Mouse (Mus musculus): Measurements from ENCODE around the gene Soat2. TPM values are rescaled to one million over a fixed set of nuclear protein-coding genes. Genes with fewer than 3 reads are reported as not detected.

Gene Soat2
- polyA plus RNA-seq, 1 experiment = not detected

GRCm38 (mm10) chr15:102188883-102189282, 38.6 kb downstream of the Soat2 start:
- 70% methylated on average over 6 of the region's 6 CpGs for WGBS
- no peak overlapping the region for H3K4me3 ChIP-seq (ENCODE audit: insufficient read depth, low read depth, low read length)

GRCm38 (mm10) chr15:102191699-102192098, 41.4 kb downstream of the Soat2 start:
- no peak overlapping the region for H3K4me3 ChIP-seq (ENCODE audit: insufficient read depth, low read depth, low read length)
- H3K4me1 ChIP-seq (ENCODE audit: control insufficient read depth, insufficient read depth, low read length) = no peaks in the 10 kb centered on the region
- TF ChIP-seq POLR2A (IDR thresholded peaks at IDR 0.05; ENCODE audit: insufficient read depth, low read depth, low read length) (no peak), CTCF (IDR thresholded peaks at IDR 0.05; ENCODE audit: insufficient read depth, low read depth, low read length) (no peak)
- 77% methylated on average over 7 of the region's 7 CpGs for WGBS
- H3K27ac ChIP-seq (ENCODE audit: insufficient read depth, low read depth, low read length) = no peak overlapping the region

More at GRCm38 (mm10) chr15:102188883-102189282, 38.6 kb downstream of the Soat2 start:
- TF ChIP-seq CTCF (IDR thresholded peaks at IDR 0.05; ENCODE audit: insufficient read depth, low read depth, low read length) = no peak
- no peak for TF ChIP-seq POLR2A (IDR thresholded peaks at IDR 0.05; ENCODE audit: insufficient read depth, low read depth, low read length)
- Histone ChIP-seq H3K27ac (ENCODE audit: insufficient read depth, low read depth, low read length) (no peak overlapping the region), H3K4me1 (ENCODE audit: control insufficient read depth, insufficient read depth, low read length) (no peaks in the 10 kb centered on the region)

- Histone ChIP-seq H3K27ac (ENCODE audit: insufficient read depth, low read depth, low read length) (no peak overlapping the region), H3K4me1 (ENCODE audit: control insufficient read depth, insufficient read depth, low read length) (no peaks in the 10 kb centered on the region), H3K4me3 (ENCODE audit: insufficient read depth, low read depth, low read length) (no peak overlapping the region)
- TF ChIP-seq CTCF (IDR thresholded peaks at IDR 0.05; ENCODE audit: insufficient read depth, low read depth, low read length) (no peak), POLR2A (IDR thresholded peaks at IDR 0.05; ENCODE audit: insufficient read depth, low read depth, low read length) (no peak)
- WGBS = 83% methylated on average over 7 of the region's 7 CpGs
These were observed 42.0 kb downstream of the Soat2 start for GRCm38 (mm10) chr15:102192271-102192812.

GRCm38 (mm10) chr15:102192820-102193386, 42.6 kb downstream of the Soat2 start:
- WGBS = 84% methylated on average over 5 of the region's 5 CpGs
- no peak overlapping the region for H3K27ac ChIP-seq (ENCODE audit: insufficient read depth, low read depth, low read length)
- H3K4me1 ChIP-seq (ENCODE audit: control insufficient read depth, insufficient read depth, low read length) = no peaks in the 10 kb centered on the region
- H3K4me3 ChIP-seq (ENCODE audit: insufficient read depth, low read depth, low read length) = no peak overlapping the region
- TF ChIP-seq POLR2A (IDR thresholded peaks at IDR 0.05; ENCODE audit: insufficient read depth, low read depth, low read length) (no peak), CTCF (IDR thresholded peaks at IDR 0.05; ENCODE audit: insufficient read depth, low read depth, low read length) (no peak)

GRCm38 (mm10) chr15:102193652-102194051, 43.3 kb downstream of the Soat2 start:
- no peak overlapping the region for H3K4me3 ChIP-seq (ENCODE audit: insufficient read depth, low read depth, low read length)
- H3K27ac ChIP-seq (ENCODE audit: insufficient read depth, low read depth, low read length) = no peak overlapping the region
- TF ChIP-seq POLR2A (IDR thresholded peaks at IDR 0.05; ENCODE audit: insufficient read depth, low read depth, low read length) (no peak), CTCF (IDR thresholded peaks at IDR 0.05; ENCODE audit: insufficient read depth, low read depth, low read length) (no peak)
- H3K4me1 ChIP-seq (ENCODE audit: control insufficient read depth, insufficient read depth, low read length) = no peaks in the 10 kb centered on the region
- WGBS = 86% methylated on average over 4 of the region's 4 CpGs

DNA sequence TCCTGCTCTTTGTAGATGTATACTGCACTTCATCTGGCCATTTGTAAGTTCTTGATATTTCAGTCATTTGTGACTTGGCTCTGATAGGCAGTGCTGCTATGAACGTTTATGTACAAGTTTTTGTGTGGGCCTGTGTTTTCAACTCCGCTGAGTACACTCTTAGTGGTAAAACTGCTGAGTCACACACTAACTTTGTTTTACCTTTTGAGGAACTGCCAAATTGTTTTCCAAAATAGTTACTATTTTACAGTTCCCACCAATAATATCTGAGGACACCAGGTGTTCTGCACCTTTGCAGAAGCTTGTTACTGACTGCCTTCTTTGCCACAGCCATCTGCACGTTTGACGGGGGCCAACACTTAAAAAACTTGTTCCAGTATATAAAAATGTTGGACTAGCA, 44.1 kb downstream of the Soat2 start:
- Histone ChIP-seq H3K4me3 (ENCODE audit: insufficient read depth, low read depth, low read length) (no peak overlapping the region), H3K4me1 (ENCODE audit: control insufficient read depth, insufficient read depth, low read length) (no peaks in the 10 kb centered on the region), H3K27ac (ENCODE audit: insufficient read depth, low read depth, low read length) (no peak overlapping the region)
- 73% methylated on average over 4 of the region's 4 CpGs for WGBS
- TF ChIP-seq POLR2A (IDR thresholded peaks at IDR 0.05; ENCODE audit: insufficient read depth, low read depth, low read length) = no peak
- TF ChIP-seq CTCF (IDR thresholded peaks at IDR 0.05; ENCODE audit: insufficient read depth, low read depth, low read length) = no peak

- WGBS = 81% methylated on average over 4 of the region's 4 CpGs
- no peak overlapping the region for H3K27ac ChIP-seq (ENCODE audit: insufficient read depth, low read depth, low read length)
These were observed 45.0 kb downstream of the Soat2 start for GRCm38 (mm10) chr15:102195373-102195772.

DNA sequence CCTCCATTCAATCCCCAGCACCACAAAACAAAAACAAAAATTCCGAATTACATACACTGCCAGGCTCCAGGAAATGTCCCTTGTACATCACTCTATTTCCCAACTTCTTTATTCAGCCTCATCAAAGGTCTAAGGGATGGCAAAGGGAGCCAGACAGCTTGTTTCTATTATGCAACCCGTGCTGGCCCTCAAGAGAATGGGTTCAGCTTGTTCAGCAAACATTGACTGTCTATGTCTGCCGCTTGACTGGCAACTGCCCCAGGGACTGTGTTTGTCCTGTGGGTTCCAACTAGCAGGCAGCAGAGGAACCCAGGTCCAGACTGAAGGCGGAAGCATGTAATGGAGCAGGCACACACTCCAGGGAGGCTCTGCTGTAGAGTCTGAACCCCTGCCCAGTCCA, 48.5 kb downstream of the Soat2 start:
- WGBS = 73% methylated on average over 4 of the region's 4 CpGs
- no peak for TF ChIP-seq POLR2A (IDR thresholded peaks at IDR 0.05; ENCODE audit: insufficient read depth, low read depth, low read length)
- TF ChIP-seq CTCF (IDR thresholded peaks at IDR 0.05; ENCODE audit: insufficient read depth, low read depth, low read length) = no peak
- Histone ChIP-seq H3K4me1 (ENCODE audit: control insufficient read depth, insufficient read depth, low read length) (no peaks in the 10 kb centered on the region), H3K4me3 (ENCODE audit: insufficient read depth, low read depth, low read length) (no peak overlapping the region), H3K27ac (ENCODE audit: insufficient read depth, low read depth, low read length) (no peak overlapping the region)

More at GRCm38 (mm10) chr15:102195373-102195772, 45.0 kb downstream of the Soat2 start:
- no peak overlapping the region for H3K4me3 ChIP-seq (ENCODE audit: insufficient read depth, low read depth, low read length)
- TF ChIP-seq CTCF (IDR thresholded peaks at IDR 0.05; ENCODE audit: insufficient read depth, low read depth, low read length) (no peak), POLR2A (IDR thresholded peaks at IDR 0.05; ENCODE audit: insufficient read depth, low read depth, low read length) (no peak)
- no peaks in the 10 kb centered on the region for H3K4me1 ChIP-seq (ENCODE audit: control insufficient read depth, insufficient read depth, low read length)

- under 1% methylated on average over 68 of the region's 68 CpGs for WGBS
- Histone ChIP-seq H3K4me1 (ENCODE audit: control insufficient read depth, insufficient read depth, low read length) (peaks cover 17% of the 10 kb centered on the region), H3K4me3 (ENCODE audit: insufficient read depth, low read depth, low read length) (peak within 1 kb of the TSS; percentile 97), H3K27ac (ENCODE audit: insufficient read depth, low read depth, low read length) (peak within 1 kb of the TSS; percentile 98)
- TF ChIP-seq CTCF (IDR thresholded peaks at IDR 0.05; ENCODE audit: insufficient read depth, low read depth, low read length) = no peak
- peak; percentile 78 for TF ChIP-seq POLR2A (IDR thresholded peaks at IDR 0.05; ENCODE audit: insufficient read depth, low read depth, low read length)
These were observed 52.9 kb downstream of the Soat2 start, which contains the start of gene Zfp740 for GRCm38 (mm10) chr15:102202971-102203834. Gene Zfp740, plus strand, starts transcription at chr15:102203249.

All from olfactory bulb, adult 2 months (tissue).